Mouse (Mus musculus) adrenal gland, adult (tissue): ENCODE data around the gene Il1rn.
A peak's percentile ranks its signal among the peaks of the same experiment; 100 is the strongest.

Experiments used
- DNase-seq, 2 experiments: peaks; one replicate each; pipeline ENCODE4 v3.0.0; 2022 to 2023; ENCODE audit warnings: low spot score in 1 of 2; ENCODE audit not compliant: inconsistent age in 2 of 2

Gene Il1rn

GRCm38 (mm10) chr2:24378747-24379450, 42.2 kb downstream of the Il1rn start:
- DNase-seq, result no peak

GRCm38 (mm10) chr2:24382456-24383230, 46.0 kb downstream of the Il1rn start:
- DNase-seq, result no peak

GRCm38 (mm10) chr2:24383636-24384035, 47.0 kb downstream of the Il1rn start:
- DNase-seq, result no peak

- DNase-seq, result no peak
These were observed 47.7 kb downstream of the Il1rn start for GRCm38 (mm10) chr2:24384393-24384792.

GRCm38 (mm10) chr2:24385111-24385961, 48.7 kb downstream of the Il1rn start:
- DNase-seq, result no peak

- peak in 1 of 2 experiments; percentile 11 for DNase-seq
These were observed 49.7 kb downstream of the Il1rn start for GRCm38 (mm10) chr2:24386158-24386963.

- no peak for DNase-seq
These were observed 50.3 kb downstream of the Il1rn start for GRCm38 (mm10) chr2:24386964-24387320.

GRCm38 (mm10) chr2:24387361-24388283, 51.0 kb downstream of the Il1rn start:
- no peak for DNase-seq

GRCm38 (mm10) chr2:24393251-24393650, 56.6 kb downstream of the Il1rn start:
- DNase-seq, result no peak

GRCm38 (mm10) chr2:24397115-24397514, 60.5 kb downstream of the Il1rn start:
- DNase-seq, result no peak

- no peak for DNase-seq
These were observed 64.1 kb downstream of the Il1rn start for GRCm38 (mm10) chr2:24400711-24401110.
